Mouse (Mus musculus): Measurements from ENCODE around the gene Fads6.

The Fads6 gene

GRCm38 (mm10) chr11:115276780-115277603 is 20.5 kb downstream of the Fads6 start, which contains the start of gene Fdxr:
Fdxr (minus strand) TSS chr11:115277050.
- peak; percentile 99 to 100 for DNase-seq (ENCODE audit: low spot score in 2 of 2)

- DNase-seq (ENCODE audit: low spot score in 2 of 2), result no peak
Measured at GRCm38 (mm10) chr11:115275954-115276353, 21.5 kb downstream of the Fads6 start.

- DNase-seq (ENCODE audit: low spot score in 2 of 2), result no peak
Measured at GRCm38 (mm10) chr11:115275509-115275908, 22.0 kb downstream of the Fads6 start.

GRCm38 (mm10) chr11:115274771-115275170 is 22.7 kb downstream of the Fads6 start:
- DNase-seq (ENCODE audit: low spot score in 2 of 2), result no peak

- DNase-seq (ENCODE audit: low spot score in 2 of 2), result no peak
Measured at GRCm38 (mm10) chr11:115274178-115274577, 23.3 kb downstream of the Fads6 start.

- no peak for DNase-seq (ENCODE audit: low spot score in 2 of 2)
Measured at GRCm38 (mm10) chr11:115273735-115274134, 23.7 kb downstream of the Fads6 start.

- DNase-seq (ENCODE audit: low spot score in 2 of 2), result no peak
Measured at GRCm38 (mm10) chr11:115272894-115273498, 24.5 kb downstream of the Fads6 start.

- DNase-seq (ENCODE audit: low spot score in 2 of 2), result no peak
Measured at GRCm38 (mm10) chr11:115271481-115271880, 26.0 kb downstream of the Fads6 start.

GRCm38 (mm10) chr11:115271052-115271451 is 26.4 kb downstream of the Fads6 start:
- DNase-seq (ENCODE audit: low spot score in 2 of 2), result no peak

GRCm38 (mm10) chr11:115270148-115270861 is 27.2 kb downstream of the Fads6 start:
- DNase-seq (ENCODE audit: low spot score in 2 of 2), result peak; percentile 45 to 46

- DNase-seq (ENCODE audit: low spot score in 2 of 2), result no peak
Measured at GRCm38 (mm10) chr11:115269330-115270066, 28.0 kb downstream of the Fads6 start.

- no peak for DNase-seq (ENCODE audit: low spot score in 2 of 2)
Measured at GRCm38 (mm10) chr11:115267958-115268357, 29.5 kb downstream of the Fads6 start.

GRCm38 (mm10) chr11:115267061-115267883 is 30.2 kb downstream of the Fads6 start, which contains the start of gene Grin2c:
Grin2c (minus strand) TSS chr11:115267243.
- DNase-seq (ENCODE audit: low spot score in 2 of 2), result no peak

GRCm38 (mm10) chr11:115266400-115266778 is 31.1 kb downstream of the Fads6 start:
- DNase-seq (ENCODE audit: low spot score in 2 of 2), result no peak

- DNase-seq (ENCODE audit: low spot score in 2 of 2), result no peak
Measured at GRCm38 (mm10) chr11:115265771-115266399, 31.6 kb downstream of the Fads6 start.

- DNase-seq (ENCODE audit: low spot score in 2 of 2), result no peak
Measured at GRCm38 (mm10) chr11:115264862-115265668, 32.4 kb downstream of the Fads6 start.

GRCm38 (mm10) chr11:115264136-115264861 is 33.2 kb downstream of the Fads6 start:
- no peak for DNase-seq (ENCODE audit: low spot score in 2 of 2)

GRCm38 (mm10) chr11:115262954-115263353 is 34.5 kb downstream of the Fads6 start:
- no peak for DNase-seq (ENCODE audit: low spot score in 2 of 2)

GRCm38 (mm10) chr11:115259134-115259533 is 38.3 kb downstream of the Fads6 start:
- DNase-seq (ENCODE audit: low spot score in 2 of 2), result no peak

Data from natural killer cell, adult 2 months (primary cell).